Mouse (Mus musculus) lung, postnatal 0 days (tissue): ENCODE results near the gene Snai1. TPM values are rescaled to one million over a fixed set of nuclear protein-coding genes. Genes with fewer than 3 reads are reported as not detected.

Experiments
- ATAC-seq: fragments of 200-750 bp; cut with Nextera tagmentation; 2 replicates; pipeline ENCODE4 v1.8.0; 2017; ENCODE audit warnings: moderate library complexity
- DNase-seq: peaks from one replicate; pipeline ENCODE4 v3.0.0-alpha.2; 2016; ENCODE audit warnings: low spot score
- H3K27ac ChIP-seq: fragments of 300-500 bp; sonication (generic); 2 replicates; pipeline ENCODE4 v1.5.1; 2014; ENCODE audit warnings: antibody characterized with exemption, mild to moderate bottlenecking, low read length, mixed read lengths
- H3K27me3 ChIP-seq: fragments of 300-500 bp; sonication (generic); replicated peaks from 2 replicates; pipeline ENCODE4 v1.6.1; 2014; ENCODE audit warnings: low read length, mixed read lengths; ENCODE audit not compliant: insufficient read depth
- H3K36me3 ChIP-seq: fragments of 300-500 bp; sonication (generic); 2 replicates; pipeline ENCODE4 v1.6.1; 2014; ENCODE audit warnings: low read length, mixed read lengths; ENCODE audit not compliant: insufficient read depth
- H3K4me1 ChIP-seq: fragments of 300-500 bp; sonication (generic); 2 replicates; pipeline ENCODE4 v1.6.1; 2014; ENCODE audit warnings: antibody characterized with exemption, low read depth, low read length, mixed read lengths; ENCODE audit not compliant: insufficient read depth
- H3K4me2 ChIP-seq: fragments of 300-500 bp; sonication (generic); replicated peaks from 2 replicates; pipeline ENCODE4 v1.6.1; 2014; ENCODE audit warnings: low read depth, mild to moderate bottlenecking, low read length, moderate library complexity, mixed read lengths
- H3K4me3 ChIP-seq: fragments of 300-500 bp; sonication (generic); 2 replicates; pipeline ENCODE4 v1.5.1; 2014; ENCODE audit warnings: low read depth, low read length
- H3K9ac ChIP-seq: fragments of 300-500 bp; sonication (generic); replicated peaks from 2 replicates; pipeline ENCODE4 v1.6.1; 2014; ENCODE audit warnings: low read depth, mild to moderate bottlenecking
- H3K9me3 ChIP-seq: fragments of 300-500 bp; sonication (generic); 2 replicates; pipeline ENCODE4 v1.6.1; 2016; ENCODE audit warnings: low read length, mixed read lengths
- CTCF ChIP-seq: IDR thresholded peaks from 2 replicates; pipeline ENCODE4 v1.5.1; 2016; ENCODE audit warnings: antibody characterized with exemption, mild to moderate bottlenecking
- EP300 ChIP-seq: IDR thresholded peaks from 2 replicates; pipeline ENCODE4 v1.6.1; 2016; ENCODE audit warnings: antibody characterized with exemption, mild to moderate bottlenecking, control low read depth
- WGBS: fragments of 180-500 bp; shearing (Covaris S2); extraction: QIAGEN DNeasy Blood & Tissue Kit; methylation state at CpG from one replicate; pipeline ENCODE4 v1.1.7; 2014; 5-methylcytosine and 5-hydroxymethylcytosine counted together
- polyA plus RNA-seq: library from polyadenylated mRNA; unstranded; fragments of >200 nt; fragmentation: Nextera tagmentation; extraction: Ambion mirVana; gene quantifications from 2 replicates; pipeline ENCODE4 v1.2.1, GENCODE M21; 2015

Gene Snai1
- polyA plus RNA-seq, 1 experiment from 2014 or later: 63.0 TPM

DNA sequence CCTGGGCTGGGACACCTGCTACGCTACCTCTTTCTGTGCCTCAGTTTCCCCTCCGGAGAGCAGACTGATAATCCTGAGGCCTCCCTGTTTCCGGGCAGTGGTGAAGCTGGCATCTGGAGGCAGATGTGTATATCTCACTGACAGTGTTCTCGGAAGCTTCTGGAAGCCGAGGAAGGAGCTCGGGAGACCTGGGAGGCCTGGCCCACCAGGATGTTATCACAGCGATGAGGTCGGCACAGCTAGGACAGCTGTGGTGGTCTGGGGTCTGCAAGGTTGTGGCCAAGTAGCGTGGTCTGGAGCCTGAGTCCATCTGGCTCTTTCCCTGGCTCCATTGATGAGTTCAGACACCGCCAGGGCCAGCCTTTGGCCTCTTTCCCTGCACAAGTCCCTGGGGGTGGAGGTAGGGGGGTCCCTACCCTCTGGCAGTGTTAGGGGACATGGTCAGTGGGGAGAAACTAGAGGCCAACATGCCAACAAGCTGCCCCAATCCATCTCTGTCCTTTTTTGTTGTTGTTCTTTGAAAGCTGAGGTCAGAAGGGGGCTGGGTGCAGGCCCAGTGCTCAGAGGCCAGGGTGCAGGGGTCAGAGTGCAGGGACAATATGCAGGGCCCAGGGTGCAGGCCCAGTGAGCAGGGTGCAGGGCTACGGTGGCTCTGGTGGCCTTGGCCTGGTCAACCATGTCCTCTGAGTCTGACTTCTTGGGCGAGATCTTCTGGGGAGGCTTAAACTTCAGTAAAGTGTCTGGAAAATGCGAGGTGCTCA lies 26.7 kb downstream of the Snai1 start:
- TF ChIP-seq CTCF (no peak), EP300 (no peak)
- Histone ChIP-seq H3K4me3 (no peak overlapping the region), H3K9me3 (no peaks in the 10 kb centered on the region), H3K27me3 (no peaks in the 10 kb centered on the region), H3K27ac (peak overlapping the region; percentile 79), H3K9ac (0 out of 2 replicates have a peak overlapping the region, but pooled peaks have one; percentile 5), H3K4me2 (no peak overlapping the region), H3K4me1 (peaks cover 2% of the 10 kb centered on the region; the same call in 1 of the 2 replicates), H3K36me3 (no peaks in the 10 kb centered on the region)
- no peak for DNase-seq
- WGBS: 61% methylated on average over 13 of the region's 13 CpGs
- no peak for ATAC-seq

- H3K4me3 ChIP-seq: no peak overlapping the region
- H3K4me1 ChIP-seq: peaks cover 7% of the 10 kb centered on the region; the same call in 1 of the 2 replicates
- H3K4me2 ChIP-seq: peak overlapping the region; percentile 36
- H3K27ac ChIP-seq: peak overlapping the region; percentile 79
- WGBS: 61% methylated on average over 3 of the region's 3 CpGs
- TF ChIP-seq CTCF: no peak
- TF ChIP-seq EP300: no peak
- H3K27me3 ChIP-seq: no peaks in the 10 kb centered on the region
- DNase-seq (no peak), ATAC-seq (no peak)
- H3K9ac ChIP-seq: no peak overlapping the region
- H3K9me3 ChIP-seq: no peaks in the 10 kb centered on the region
- no peaks in the 10 kb centered on the region for H3K36me3 ChIP-seq
Measured at GRCm38 (mm10) chr2:167565312-167565656, 27.3 kb downstream of the Snai1 start.

- H3K36me3 ChIP-seq: no peaks in the 10 kb centered on the region
- no peak overlapping the region for H3K4me3 ChIP-seq
- TF ChIP-seq CTCF (no peak), EP300 (no peak)
- H3K9me3 ChIP-seq: no peaks in the 10 kb centered on the region
- no peak for ATAC-seq
- no peaks in the 10 kb centered on the region for H3K27me3 ChIP-seq
- no peak overlapping the region for H3K9ac ChIP-seq
- DNase-seq: peak; percentile 41
- peak overlapping the region; percentile 36 for H3K4me2 ChIP-seq
- WGBS: 22% methylated on average over 18 of the region's 19 CpGs
- H3K27ac ChIP-seq: peak overlapping the region; percentile 79
- H3K4me1 ChIP-seq: peaks cover 9% of the 10 kb centered on the region; the same call in 1 of the 2 replicates
Measured at GRCm38 (mm10) chr2:167565682-167566081, 27.7 kb downstream of the Snai1 start.

DNA sequence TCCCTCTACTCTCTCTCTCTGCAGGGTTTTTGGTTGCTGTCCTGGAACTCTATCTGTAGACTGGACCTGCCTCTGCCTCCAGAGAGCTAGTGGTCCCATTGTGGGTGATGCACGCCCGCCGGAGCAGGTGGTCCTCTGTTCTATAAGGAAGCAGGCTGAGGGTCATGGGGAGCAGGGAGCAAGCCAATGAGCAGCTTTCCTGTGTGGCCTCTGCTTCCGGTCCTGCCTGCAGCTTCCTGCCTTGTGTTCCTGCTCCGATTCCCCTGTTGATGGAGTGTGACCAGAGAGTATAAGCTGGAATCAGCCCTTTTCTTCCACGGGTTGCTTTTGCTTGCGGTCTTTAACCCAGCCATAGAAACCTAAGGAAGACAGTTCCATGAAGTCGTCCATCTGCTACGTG lies 30.1 kb downstream of the Snai1 start:
- Histone ChIP-seq H3K9ac (no peak overlapping the region), H3K27me3 (no peaks in the 10 kb centered on the region), H3K27ac (peak overlapping the region; percentile 20; the same call in 1 of the 2 replicates), H3K4me3 (no peak overlapping the region), H3K9me3 (no peaks in the 10 kb centered on the region), H3K36me3 (no peaks in the 10 kb centered on the region), H3K4me1 (peaks cover 9% of the 10 kb centered on the region; the same call in 1 of the 2 replicates), H3K4me2 (no peak overlapping the region)
- ATAC-seq (no peak), DNase-seq (no peak)
- WGBS: 60% methylated on average over 9 of the region's 9 CpGs
- no peak for TF ChIP-seq EP300
- TF ChIP-seq CTCF: no peak

DNA sequence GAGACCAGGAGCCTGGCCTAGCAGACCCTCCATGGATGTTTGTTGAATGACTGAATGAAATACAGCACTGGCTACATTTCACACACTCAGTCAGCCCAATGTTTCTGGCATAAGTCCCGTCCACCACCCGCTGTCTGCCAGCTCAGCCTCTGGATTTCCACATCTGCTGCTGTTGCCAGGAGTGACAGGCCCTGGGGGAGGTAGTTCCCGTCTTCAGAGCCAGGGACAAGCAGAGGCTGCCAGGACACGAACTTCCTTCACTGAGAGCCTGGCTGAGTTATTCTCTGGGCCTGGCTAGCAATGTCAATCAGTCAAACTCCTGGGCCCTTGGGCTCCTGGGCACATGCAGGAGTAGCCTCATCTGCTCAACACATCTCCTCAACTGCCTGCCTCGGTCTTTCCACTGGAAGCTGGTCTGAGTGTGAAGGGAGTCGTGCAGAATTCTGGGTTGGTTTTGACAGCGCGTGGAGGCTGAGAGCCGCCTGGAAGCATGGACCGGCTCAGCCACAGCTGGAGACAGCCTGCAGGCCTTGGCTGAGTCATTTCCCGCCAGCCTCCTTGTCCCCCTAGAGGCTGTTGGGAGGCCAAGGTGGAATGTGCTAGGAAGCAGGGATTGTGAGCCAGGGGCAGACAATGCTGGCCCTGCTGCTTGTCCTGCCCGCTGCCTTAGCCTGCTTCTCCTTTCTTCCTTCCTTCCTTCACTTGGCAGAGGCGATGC lies 32.1 kb downstream of the Snai1 start:
- no peaks in the 10 kb centered on the region for H3K27me3 ChIP-seq
- peaks cover 7% of the 10 kb centered on the region; the same call in 1 of the 2 replicates for H3K4me1 ChIP-seq
- no peaks in the 10 kb centered on the region for H3K36me3 ChIP-seq
- peak; percentile 89 for DNase-seq
- H3K9ac ChIP-seq: no peak overlapping the region
- H3K27ac ChIP-seq: peak overlapping the region; percentile 79
- WGBS: 26% methylated on average over 13 of the region's 13 CpGs
- H3K9me3 ChIP-seq: no peaks in the 10 kb centered on the region
- no peak overlapping the region for H3K4me2 ChIP-seq
- peak; percentile 81 for ATAC-seq
- peak; percentile 58 for TF ChIP-seq CTCF
- TF ChIP-seq EP300: 0 out of 2 replicates have a peak, but pooled peaks have one; percentile 21
- no peak overlapping the region for H3K4me3 ChIP-seq

GRCm38 (mm10) chr2:167570815-167571214 lies 32.8 kb downstream of the Snai1 start:
- no peaks in the 10 kb centered on the region for H3K36me3 ChIP-seq
- no peaks in the 10 kb centered on the region for H3K27me3 ChIP-seq
- peaks cover 7% of the 10 kb centered on the region; the same call in 1 of the 2 replicates for H3K4me1 ChIP-seq
- no peak overlapping the region for H3K4me3 ChIP-seq
- no peak overlapping the region for H3K4me2 ChIP-seq
- DNase-seq: no peak
- 77% methylated on average over 6 of the region's 6 CpGs for WGBS
- no peak overlapping the region for H3K9ac ChIP-seq
- H3K9me3 ChIP-seq: no peaks in the 10 kb centered on the region
- ATAC-seq: no peak
- peak overlapping the region; percentile 79 for H3K27ac ChIP-seq
- TF ChIP-seq CTCF (no peak), EP300 (no peak)
